Mouse (Mus musculus): ENCODE measurements around the gene Gm9821. TPM values are rescaled to one million over a fixed set of nuclear protein-coding genes. Genes with fewer than 3 reads are reported as not detected.

The Gm9821 gene
- total RNA-seq (2021) = not detected
- long read RNA-seq, experiment 1 = 0 reads
- long read RNA-seq, experiment 2 = 0 reads

DNA sequence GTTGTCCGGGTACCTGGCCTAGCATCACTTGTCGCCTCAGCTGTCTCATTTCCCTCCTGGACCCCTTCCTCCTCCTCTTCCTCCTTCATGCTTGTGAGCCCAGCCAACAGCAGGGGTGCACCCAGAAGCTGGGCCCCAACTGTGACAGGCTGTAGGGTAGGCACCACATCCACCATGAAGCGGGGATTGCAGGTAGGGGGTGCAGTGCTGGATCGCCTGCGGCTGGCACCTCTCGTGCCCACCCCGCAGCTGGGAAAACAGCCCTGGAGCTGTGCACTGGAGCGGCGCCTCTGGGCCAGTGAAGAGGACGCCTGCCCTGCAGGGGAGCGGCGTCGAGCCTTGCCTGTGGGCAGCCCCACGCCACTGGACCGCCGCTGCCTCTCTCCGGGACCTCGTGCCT, at the start of gene Gm9821:
Gene Gm9821 (plus strand): TSS at position 221 of the 400 bp plus-strand sequence.
- no peak for DNase-seq

- no peak for DNase-seq
Observed at GRCm38 (mm10) chr2:91897968-91898367, 47.5 kb upstream of the Gm9821 start.

GRCm38 (mm10) chr2:91899141-91899540, 46.4 kb upstream of the Gm9821 start:
- DNase-seq = no peak

DNA sequence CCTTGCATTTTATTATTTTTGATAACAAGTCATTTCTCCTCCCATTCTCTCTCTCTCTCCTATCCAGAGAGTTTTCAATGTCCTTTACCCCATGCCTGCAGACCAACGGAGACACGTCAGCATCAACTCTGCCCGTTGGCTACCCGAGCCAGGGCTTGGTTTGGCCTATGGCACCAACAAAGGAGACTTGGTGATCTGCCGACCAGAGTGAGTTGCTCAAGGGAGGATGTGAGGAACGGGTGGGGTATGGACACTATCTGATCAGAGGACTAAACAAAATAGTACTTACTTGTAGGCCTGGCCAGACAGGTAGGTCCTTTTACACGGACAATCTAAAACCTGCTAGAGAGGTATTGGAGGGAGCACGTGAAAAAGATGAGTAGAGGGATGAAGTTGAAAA, 45.1 kb upstream of the Gm9821 start:
- no peak for DNase-seq

GRCm38 (mm10) chr2:91902336-91902735, 43.2 kb upstream of the Gm9821 start:
- DNase-seq = no peak

DNA sequence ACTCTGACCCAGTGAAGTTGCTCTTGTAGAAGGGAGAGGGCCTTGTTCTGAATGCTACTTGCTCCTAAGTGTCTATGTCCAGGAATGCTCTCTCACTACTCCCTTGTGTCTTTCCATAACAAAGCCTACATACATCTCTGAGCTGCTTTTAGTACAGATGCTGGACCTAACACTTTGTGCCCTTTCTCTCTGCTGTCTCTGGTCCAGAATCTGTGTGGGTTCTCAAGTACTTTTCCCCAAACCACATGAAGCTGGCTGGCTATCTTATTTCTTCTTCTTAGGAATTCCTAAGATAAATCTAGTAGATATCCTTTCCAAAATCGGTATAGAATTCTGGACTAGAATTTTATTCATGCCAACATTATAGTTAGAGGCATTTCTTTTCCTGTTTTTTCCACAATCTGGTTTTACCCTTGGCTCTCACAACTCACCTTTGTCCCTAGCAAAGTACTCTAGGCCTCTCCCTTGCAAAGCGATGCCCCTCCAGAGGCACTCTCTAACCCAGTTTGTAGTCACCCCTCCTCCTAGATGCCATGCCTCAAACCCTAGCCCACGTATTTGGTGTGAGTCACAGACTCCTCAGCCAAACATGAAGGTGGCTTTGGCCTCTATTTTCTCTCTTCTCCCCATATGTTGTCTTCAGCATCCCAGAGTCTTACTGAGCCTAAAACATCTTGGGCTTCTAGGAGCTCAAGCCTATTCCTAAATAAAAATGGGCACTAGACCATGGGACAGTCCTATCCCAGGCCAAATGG, 42.2 kb upstream of the Gm9821 start:
- no peak for DNase-seq

- DNase-seq = no peak
Observed at GRCm38 (mm10) chr2:91904618-91905307, 40.7 kb upstream of the Gm9821 start.

DNA sequence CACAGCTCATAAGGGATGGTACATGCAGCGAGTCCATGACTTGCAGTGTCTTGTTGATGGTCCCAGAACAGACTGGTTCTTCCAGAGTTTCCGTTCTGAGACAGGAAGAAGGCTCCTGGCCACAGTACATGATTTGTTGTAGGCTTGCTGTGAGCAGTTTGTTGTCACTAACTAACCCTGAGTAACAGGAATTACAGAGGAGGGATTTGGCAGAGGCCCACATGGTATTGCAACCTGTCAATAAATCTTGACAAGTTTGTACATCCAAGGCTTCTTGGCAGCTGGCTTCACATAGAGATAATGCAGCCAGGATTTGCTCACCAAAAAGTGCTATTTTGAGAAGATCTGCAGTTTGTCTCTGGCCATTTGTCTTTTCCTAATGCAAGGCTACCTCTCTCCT, 39.4 kb upstream of the Gm9821 start:
- peak; percentile 53 to 69 for DNase-seq

- DNase-seq = no peak
Observed at GRCm38 (mm10) chr2:91912616-91913015, 32.9 kb upstream of the Gm9821 start.

DNA sequence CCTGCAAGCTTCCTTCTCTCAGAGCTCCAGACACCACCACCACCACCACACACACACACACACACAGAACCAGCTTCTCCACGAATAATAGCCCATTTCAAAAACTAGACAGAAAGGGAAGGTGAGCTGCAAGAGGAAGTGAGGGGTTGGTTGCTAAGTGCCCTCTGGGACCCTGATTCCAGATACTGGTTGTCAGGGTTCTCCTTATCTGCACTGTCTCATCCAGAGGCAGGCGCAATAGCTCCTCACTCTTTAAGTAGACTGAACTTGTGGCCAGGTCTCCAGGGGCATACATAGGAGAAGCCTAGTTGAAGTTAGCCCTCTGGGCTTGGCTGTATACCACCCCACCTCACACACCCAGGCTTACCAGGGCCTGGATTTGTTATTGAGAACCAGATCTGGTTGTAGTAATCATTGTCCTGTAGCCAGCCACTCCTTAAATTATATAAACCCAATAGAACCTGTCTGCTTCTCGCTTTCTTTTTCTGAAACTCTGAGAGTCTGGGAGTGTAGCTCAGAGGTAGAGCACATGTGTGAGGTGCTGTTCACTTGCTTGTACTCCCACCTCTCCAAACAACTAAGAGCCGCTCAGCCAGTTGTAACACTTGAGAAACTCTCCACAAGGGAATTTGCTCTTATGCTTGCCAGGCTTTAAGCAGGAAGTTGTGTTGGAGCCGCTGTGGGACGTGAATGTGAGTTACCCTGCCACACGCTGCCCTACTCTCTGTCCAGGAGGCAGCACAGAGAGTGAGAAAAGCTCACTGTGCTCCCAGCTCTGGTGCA, 32.0 kb upstream of the Gm9821 start:
- DNase-seq = no peak

DNA sequence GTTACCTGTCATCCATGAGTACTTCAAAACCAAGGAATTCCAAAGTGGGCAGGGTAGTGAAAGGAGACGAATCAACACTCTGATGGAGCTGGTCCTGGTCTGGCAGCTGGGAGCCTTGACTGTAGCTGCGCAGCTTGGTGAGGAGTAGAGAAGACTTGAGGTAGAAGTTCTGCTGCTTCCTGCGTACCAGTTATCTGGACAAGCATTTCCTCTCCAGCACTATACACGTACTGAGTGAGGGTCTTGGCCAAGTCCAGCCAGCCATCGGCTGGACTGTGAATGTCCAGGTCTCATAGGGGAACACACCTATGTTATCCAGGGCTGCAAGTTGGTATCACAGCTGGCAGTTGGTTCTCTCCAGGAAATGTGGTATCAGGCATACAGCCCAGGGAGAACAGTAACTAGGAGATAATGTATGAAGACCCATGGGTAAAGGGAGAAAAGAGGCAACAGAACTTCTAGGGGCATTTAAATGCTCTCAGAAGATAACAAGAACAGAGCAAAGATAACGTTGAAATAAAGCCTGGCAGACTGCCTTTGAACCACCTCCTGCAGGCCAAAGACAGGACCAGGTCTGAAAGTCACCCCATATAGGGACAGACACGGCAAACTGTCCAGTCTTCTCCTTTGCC, 29.0 kb upstream of the Gm9821 start:
- DNase-seq = no peak

DNA sequence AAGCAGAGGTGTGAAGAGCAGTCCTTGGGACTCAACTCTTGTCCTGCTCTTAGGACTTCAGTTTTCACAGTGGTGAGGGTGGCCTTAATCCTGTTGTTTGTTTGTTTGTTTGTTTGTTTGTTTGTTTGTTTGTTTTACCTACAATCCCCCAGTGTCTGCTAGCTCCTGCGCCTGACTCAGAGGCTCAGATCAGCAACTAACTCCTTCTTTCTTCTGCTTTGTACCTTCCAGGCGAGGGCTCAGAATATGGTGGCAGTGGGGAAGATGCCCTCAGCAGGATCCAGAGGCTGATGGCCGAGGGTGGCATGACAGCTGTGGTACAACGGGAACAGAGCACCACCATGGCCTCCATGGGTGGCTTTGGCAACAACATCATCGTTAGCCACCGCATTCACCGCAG, 28.4 kb upstream of the Gm9821 start:
- no peak for DNase-seq

- no peak for DNase-seq
Observed at GRCm38 (mm10) chr2:91920130-91920529, 25.4 kb upstream of the Gm9821 start.

GRCm38 (mm10) chr2:91921181-91921789, 24.2 kb upstream of the Gm9821 start:
- DNase-seq = peak; percentile 88 to 92

DNA sequence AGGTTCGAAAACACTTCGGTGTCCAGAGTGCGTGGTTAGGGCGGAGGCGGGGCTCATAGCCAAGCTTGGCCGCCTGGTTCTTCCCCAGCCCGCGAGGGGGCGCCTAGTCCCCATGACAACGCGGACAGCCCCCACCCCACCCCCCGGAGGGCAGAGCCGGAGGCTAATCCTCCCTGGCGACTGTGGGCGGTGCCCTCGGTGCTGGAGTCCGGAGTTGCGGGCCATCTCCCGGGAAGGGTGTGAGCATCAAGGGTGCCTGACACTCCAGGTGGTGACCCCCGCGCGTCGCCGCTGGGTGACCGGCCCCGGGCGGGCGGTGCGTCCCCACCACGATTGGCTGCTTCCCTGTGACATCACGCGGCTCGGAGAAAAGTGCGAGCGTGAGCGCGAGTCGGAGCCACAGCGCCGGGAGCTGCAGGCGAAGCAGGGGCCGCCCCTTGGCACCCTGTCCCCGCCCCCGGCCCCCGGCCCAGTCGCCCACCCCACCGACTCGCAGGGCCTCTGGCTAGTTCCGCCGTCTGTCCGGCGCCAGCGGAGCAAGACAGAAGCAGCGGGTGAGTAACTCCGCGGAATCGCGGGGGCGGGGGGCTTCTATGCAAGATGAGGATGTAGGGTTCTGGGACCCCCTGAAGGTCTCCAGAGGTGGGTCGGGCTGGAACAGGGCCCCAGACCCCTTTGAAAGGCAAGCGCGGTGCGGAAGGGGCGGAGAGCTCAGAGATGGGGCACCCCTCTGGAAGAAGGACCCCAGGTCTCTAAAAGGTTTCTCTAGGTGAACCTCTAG, 23.5 kb upstream of the Gm9821 start:
- peak; percentile 58 to 73 for DNase-seq

- no peak for DNase-seq
Observed at GRCm38 (mm10) chr2:91922586-91923414, 22.7 kb upstream of the Gm9821 start.

DNA sequence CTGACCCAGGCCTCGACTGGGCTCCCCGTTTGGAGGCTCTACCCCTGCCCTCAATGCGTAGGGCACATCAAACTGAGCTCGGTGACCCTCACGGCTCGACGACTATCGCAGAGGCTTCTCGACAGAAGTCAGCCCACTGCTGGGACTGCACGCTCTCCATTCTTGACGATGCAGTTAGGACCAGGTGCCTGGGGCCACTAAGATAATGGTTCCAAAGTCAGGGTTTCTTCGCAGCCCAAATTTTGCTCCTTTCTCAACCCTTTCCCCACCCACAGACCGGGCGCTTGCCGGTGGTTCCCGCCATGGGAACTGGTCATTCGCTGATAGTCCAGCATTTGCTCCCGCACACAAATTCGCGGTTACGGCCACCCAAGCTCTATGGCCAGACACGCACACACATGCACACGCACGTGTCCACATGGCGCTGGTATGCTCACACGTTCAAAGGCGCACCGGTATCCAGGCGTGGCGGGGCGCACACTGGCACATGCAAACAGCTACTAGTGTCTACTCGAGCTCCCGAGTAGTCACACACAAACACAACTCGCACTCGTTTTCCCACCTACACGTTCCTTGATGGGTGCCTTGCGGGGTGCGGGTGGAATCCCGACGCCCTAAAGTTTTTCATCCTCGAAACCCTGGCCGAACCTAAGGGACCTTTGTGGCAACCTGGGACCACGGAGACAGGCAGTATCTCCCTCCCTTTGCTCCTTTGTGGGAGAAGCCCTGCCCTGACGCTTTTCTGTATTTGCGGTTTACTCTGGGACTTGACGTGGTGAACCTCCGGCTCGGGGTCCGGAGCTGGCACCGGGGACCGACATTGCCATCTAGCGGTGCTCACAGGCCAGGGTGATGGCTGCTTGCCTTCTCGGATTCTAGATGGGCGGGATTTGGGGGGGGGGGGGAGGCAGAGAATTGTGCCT, 21.8 kb upstream of the Gm9821 start:
- peak; percentile 82 to 85 for DNase-seq

- no peak for DNase-seq
Observed at GRCm38 (mm10) chr2:91924726-91925125, 20.8 kb upstream of the Gm9821 start.

GRCm38 (mm10) chr2:91925442-91925841, 20.1 kb upstream of the Gm9821 start:
- no peak for DNase-seq
